18 mouse cellular contexts compared by ENCODE assay signal in genomic region chr7:109144705-109145104, GRCm38 (mm10). TPM values are rescaled to one million over a fixed set of nuclear protein-coding genes. Genes with fewer than 3 reads are reported as not detected.
DNase-seq lines count a peak whose midpoint lies in the region; ATAC-seq and TF ChIP-seq lines count a peak whose summit lies in the region.
"Had no signal": no experiment of that assay in that cellular context is flagged by ENCODE, and none has a peak within 500 bp of the region (broad histone marks: within the 10 kb centered on the region; RNA-seq: fewer than 3 reads in every experiment).

No protein-coding gene starts in this region.

- no peaks in the 10 kb centered on the region for H3K79me2 ChIP-seq in heart, adult 2 months (replicated peaks; ENCODE audit: control insufficient read depth, insufficient read depth, low read length)

- no peaks in the 10 kb centered on the region for H3K4me1 ChIP-seq in heart, adult 2 months (ENCODE audit: control insufficient read depth, insufficient read depth, low read length)
- H3K4me1 ChIP-seq in liver, embryonic 14.5 days (replicated peaks; ENCODE audit: control insufficient read depth in 2 of 2, insufficient read depth in 2 of 2, low read length in 1 of 2) = no peaks in the 10 kb centered on the region
- H3K4me1 ChIP-seq in liver, embryonic 12.5 days = no peaks in the 10 kb centered on the region
- no peaks in the 10 kb centered on the region for H3K4me1 ChIP-seq in ES-Bruce4 (ENCODE audit: control insufficient read depth, insufficient read depth, low read length)
- H3K4me1 ChIP-seq: heart, embryonic 12.5 days had no signal

- H3K36me3 ChIP-seq in heart, adult 2 months (ENCODE audit: control insufficient read depth, insufficient read depth, low read length) = no peaks in the 10 kb centered on the region
- H3K36me3 ChIP-seq in liver, embryonic 14.5 days (replicated peaks; ENCODE audit: control insufficient read depth, insufficient read depth, low read depth) = no peaks in the 10 kb centered on the region
- H3K36me3 ChIP-seq in liver, embryonic 12.5 days = no peaks in the 10 kb centered on the region
- no peaks in the 10 kb centered on the region for H3K36me3 ChIP-seq in ES-Bruce4 (ENCODE audit: control insufficient read depth, insufficient read depth, low read length, poor library complexity, severe bottlenecking)
- H3K36me3 ChIP-seq: heart, embryonic 12.5 days; kidney, embryonic 15.5 days; limb, embryonic 12.5 days; neural tube, embryonic 12.5 days had no signal

- no peak for TF ChIP-seq POLR2A in heart, adult 2 months (IDR thresholded peaks at IDR 0.05; ENCODE audit: insufficient read depth, low read depth, low read length)
- TF ChIP-seq POLR2A in ES-Bruce4 (IDR thresholded peaks at IDR 0.05; ENCODE audit: insufficient read depth, low read length) = no peak

- no peak overlapping the region for H3K4me3 ChIP-seq in heart, adult 2 months
- no peak overlapping the region for H3K4me3 ChIP-seq in liver, embryonic 14.5 days (ENCODE audit: insufficient read depth in 1 of 2, low read depth in 2 of 2, low read length in 2 of 2)
- no peak overlapping the region for H3K4me3 ChIP-seq in liver, embryonic 12.5 days
- H3K4me3 ChIP-seq in ES-Bruce4 (ENCODE audit: low read depth, low read length) = no peak overlapping the region
- H3K4me3 ChIP-seq: forebrain, embryonic 12.5 days; heart, embryonic 12.5 days; kidney, embryonic 15.5 days; limb, embryonic 12.5 days; neural tube, embryonic 12.5 days had no signal

- no peak overlapping the region for H3K9ac ChIP-seq in heart, adult 2 months (ENCODE audit: low read depth, low read length)
- H3K9ac ChIP-seq in liver, embryonic 14.5 days (replicated peaks) = no peak overlapping the region
- H3K9ac ChIP-seq in liver, embryonic 12.5 days = no peak overlapping the region
- no peak overlapping the region for H3K9ac ChIP-seq in ES-Bruce4 (ENCODE audit: low read depth, poor library complexity, severe bottlenecking)
- H3K9ac ChIP-seq: forebrain, embryonic 12.5 days; heart, embryonic 12.5 days; kidney, embryonic 15.5 days; limb, embryonic 12.5 days; neural tube, embryonic 12.5 days had no signal

- peak; percentile 31 for TF ChIP-seq CTCF in heart, adult 2 months (IDR thresholded peaks at IDR 0.05)
- TF ChIP-seq CTCF in liver, embryonic 14.5 days (IDR thresholded peaks at IDR 0.05; ENCODE audit: low read depth) = peak; percentile 34
- peak; percentile 35 for TF ChIP-seq CTCF in ES-Bruce4 (IDR thresholded peaks at IDR 0.05; ENCODE audit: low read depth, low read length)

- no peak overlapping the region for H3K27ac ChIP-seq in heart, adult 2 months
- H3K27ac ChIP-seq in liver, embryonic 14.5 days = no peak overlapping the region
- no peak overlapping the region for H3K27ac ChIP-seq in liver, embryonic 12.5 days
- H3K27ac ChIP-seq in ES-Bruce4 (ENCODE audit: insufficient read depth, low read length) = no peak overlapping the region
- H3K27ac ChIP-seq: forebrain, embryonic 12.5 days; kidney, embryonic 15.5 days; limb, embryonic 12.5 days; neural tube, embryonic 12.5 days had no signal

- H3K9me3 ChIP-seq in liver, embryonic 14.5 days (ENCODE audit: control insufficient read depth, low read length) = no peaks in the 10 kb centered on the region
- no peaks in the 10 kb centered on the region for H3K9me3 ChIP-seq in liver, embryonic 12.5 days (replicated peaks)
- H3K9me3 ChIP-seq in ES-Bruce4 (replicated peaks; ENCODE audit: control insufficient read depth, insufficient read depth, low read length, poor library complexity, severe bottlenecking) = no peaks in the 10 kb centered on the region
- H3K9me3 ChIP-seq: heart, embryonic 12.5 days; kidney, embryonic 15.5 days; limb, embryonic 12.5 days; neural tube, embryonic 12.5 days had no signal

- intact Hi-C loops in heart, adult 2 months (cut with DNase I) = no loop called here
- intact Hi-C loops in heart, postnatal 10 days (cut with DNase I) = loop anchor here (5.0 kb wide), 1 partner anchor 148 kb away; no protein-coding TSS in a partner anchor

- ATAC-seq in liver, embryonic 14.5 days (ENCODE audit: insufficient read depth) = no peak
- no peak for ATAC-seq in liver, embryonic 12.5 days
- ATAC-seq: inflammation-experienced regulatory T-cells, adult 6 months had no signal

- H3K4me2 ChIP-seq in liver, embryonic 14.5 days (ENCODE audit: low read depth) = no peak overlapping the region
- no peak overlapping the region for H3K4me2 ChIP-seq in liver, embryonic 12.5 days
- H3K4me2 ChIP-seq: forebrain, embryonic 12.5 days; heart, embryonic 12.5 days; kidney, embryonic 15.5 days; limb, embryonic 12.5 days; neural tube, embryonic 12.5 days had no signal

- 55% methylated on average over 11 of the region's 11 CpGs for WGBS in heart, adult 2 months
- WGBS in liver, embryonic 14.5 days (ENCODE audit: insufficient replicate concordance) = 47% methylated on average over 11 of the region's 11 CpGs
- 42% methylated on average over 11 of the region's 11 CpGs for WGBS in liver, embryonic 12.5 days (ENCODE audit: insufficient replicate concordance)

- DNase-seq in heart, adult 2 months = no peak
- no peak for DNase-seq in heart, postnatal 10 days
- no peak for DNase-seq in liver, embryonic 14.5 days (ENCODE audit: low read depth in 3 of 3, low spot score in 3 of 3)
- DNase-seq in MN1 (ENCODE audit: low spot score) = peak; percentile 83
- no peak for DNase-seq in B cell, adult 2 months
- DNase-seq: adrenal gland, postnatal 10 days; cerebellum, adult 11-12 months; lung, adult 18-20 months; spleen, adult 18-20 months had no signal

- TF ChIP-seq EP300 in heart, adult 2 months (IDR thresholded peaks at IDR 0.05; ENCODE audit: insufficient read depth, low read depth, low read length) = no peak
- TF ChIP-seq EP300 in liver, embryonic 14.5 days (IDR thresholded peaks at IDR 0.05; ENCODE audit: low read depth) = no peak
- TF ChIP-seq EP300 in ES-Bruce4 (IDR thresholded peaks at IDR 0.05; ENCODE audit: insufficient read depth, low read depth, low read length) = no peak

- no peaks in the 10 kb centered on the region for H3K27me3 ChIP-seq in heart, adult 2 months (ENCODE audit: control insufficient read depth, insufficient read depth, low read length)
- no peaks in the 10 kb centered on the region for H3K27me3 ChIP-seq in liver, embryonic 14.5 days (ENCODE audit: control insufficient read depth, insufficient read depth, low read length)
- H3K27me3 ChIP-seq in liver, embryonic 12.5 days (replicated peaks) = peaks cover 9% of the 10 kb centered on the region; the same call in 1 of the 2 replicates
- H3K27me3 ChIP-seq in ES-Bruce4 (ENCODE audit: control insufficient read depth, insufficient read depth, low read length, poor library complexity, severe bottlenecking) = no peaks in the 10 kb centered on the region
- H3K27me3 ChIP-seq: kidney, embryonic 15.5 days; limb, embryonic 12.5 days; neural tube, embryonic 12.5 days had no signal

RNA-seq across cellular contexts. Expression of gene Lmo1, which starts 30.3 kb away (rescaled TPM):
- 1 to 10 TPM; 2.0 to 2.8 TPM for total RNA-seq in heart, adult 2 months (2021)
- polyA plus RNA-seq in heart, adult 2 months (2012; rRNA removed) = 8.1 and 8.6 TPM in 2 replicates
- 1 to 10 TPM; 2.0 to 2.8 TPM for total RNA-seq in heart, postnatal 10 days (2021)
- 0.71 and 0.78 TPM in 2 replicates for polyA plus RNA-seq in liver, embryonic 14.5 days (2012; rRNA removed)
- 0.75 and 0.96 TPM in 2 replicates for polyA plus RNA-seq in liver, embryonic 14.5 days (2014; fragmentation: Nextera tagmentation; extraction: Ambion mirVana)
- 1.7 and 1.8 TPM in 2 replicates for polyA plus RNA-seq in liver, embryonic 12.5 days (2016; fragmentation: Nextera tagmentation; extraction: Ambion mirVana)
- 1.3 and 2.0 TPM in 2 replicates for polyA plus RNA-seq in ES-Bruce4 (2011; ENCODE audit: insufficient read depth, insufficient read length, low read depth, missing spikeins)
- total RNA-seq: MEL had no signal
- polyA plus RNA-seq: inflammation-experienced regulatory T-cells, adult 6 months had no signal
